Mouse (Mus musculus): ENCODE measurements around the gene Bmper.

DNA sequence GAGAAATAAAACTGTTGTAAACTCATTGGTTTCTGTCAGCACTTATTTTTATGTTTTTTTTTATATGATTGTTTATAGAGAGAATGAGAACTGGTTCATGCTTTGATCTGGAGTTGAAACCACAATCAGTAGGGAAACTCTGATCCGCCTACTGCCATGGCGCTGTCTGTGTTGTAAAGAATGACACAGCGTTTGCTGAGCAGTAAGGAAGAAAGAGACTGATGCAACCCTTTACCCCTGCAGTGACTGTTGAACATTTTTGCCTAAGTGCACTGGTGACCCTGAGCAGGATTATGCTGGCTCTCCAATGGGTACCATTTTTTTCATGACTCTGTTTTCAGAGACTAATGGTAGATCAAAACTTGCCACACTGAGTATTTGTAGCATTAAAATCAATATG lies 234.3 kb downstream of the Bmper start:
- TF ChIP-seq CTCF (IDR thresholded peaks at IDR 0.05; ENCODE audit: low read depth, low read length) (no peak), GATA1 (IDR thresholded peaks at IDR 0.05; ENCODE audit: borderline replicate concordance, low read length) (no peak), TAL1 (conservative IDR thresholded peaks at IDR 0.05; ENCODE audit: low read depth, low read length) (no peak), POLR2AphosphoS5 (IDR thresholded peaks at IDR 0.05; ENCODE audit: insufficient replicate concordance, low read depth, low read length) (no peak)
